Mouse (Mus musculus) G1E (cell line): ENCODE results near the gene Hexim1.

Source experiments
- CTCF ChIP-seq: IDR thresholded peaks from 2 replicates; pipeline ENCODE4 v1.5.1; 2012; ENCODE audit warnings: low read depth, low read length, inconsistent platforms, mixed read lengths
- TAL1 ChIP-seq: conservative IDR thresholded peaks from 2 replicates; pipeline ENCODE4 v1.6.1; 2012; ENCODE audit warnings: low read depth, low read length, inconsistent platforms, mixed read lengths

DNA sequence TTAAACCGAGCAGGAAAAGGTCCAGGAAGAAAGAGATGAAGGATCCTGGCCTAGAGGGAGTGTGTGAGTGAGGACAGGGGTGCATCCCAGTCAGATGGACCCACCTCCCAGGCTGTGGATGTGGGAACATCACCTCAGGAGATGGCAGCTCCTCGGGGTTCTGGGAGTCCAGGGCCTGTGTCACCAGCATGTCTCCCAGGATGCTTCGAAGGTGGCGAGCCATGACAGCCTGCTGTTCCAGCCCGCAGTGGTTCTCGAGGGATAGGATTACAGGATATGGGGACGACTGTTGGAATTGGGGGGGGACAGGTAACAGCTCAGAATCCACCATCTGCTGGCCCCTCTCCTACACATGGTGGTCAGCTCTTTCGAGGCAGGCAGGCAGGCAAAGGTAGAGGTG, 39.5 kb upstream of the Hexim1 start:
- TF ChIP-seq CTCF (no peak), TAL1 (no peak)
